Mouse (Mus musculus) kidney, postnatal 0 days (tissue): Measurements from ENCODE around the gene Ppp1r11. TPM values are rescaled to one million over a fixed set of nuclear protein-coding genes. Genes with fewer than 3 reads are reported as not detected.
A peak's percentile ranks its signal among the peaks of the same experiment; 100 is the strongest.
"Not testable (repeated sequence)": the region's sequence is repeated elsewhere in the genome, so short reads cannot be mapped to it uniquely, and the experiment has no call there.

Source experiments
- ATAC-seq: fragments of 200-750 bp; cut with Nextera tagmentation; replicated peaks from 2 replicates; pipeline ENCODE4 v1.8.0; 2017; ENCODE audit warnings: low read depth, moderate number of reproducible peaks, moderate TSS enrichment, moderate library complexity; ENCODE audit not compliant: low FRiP score
- DNase-seq: peaks from one replicate; pipeline ENCODE4 v3.0.0-alpha.2; 2016; ENCODE audit warnings: low spot score
- H3K27ac ChIP-seq: fragments of 300-500 bp; sonication (generic); 2 replicates; pipeline ENCODE4 v1.5.1; 2014; ENCODE audit warnings: mild to moderate bottlenecking
- H3K27me3 ChIP-seq: fragments of 300-500 bp; sonication (generic); 2 replicates; pipeline ENCODE4 v1.6.1; 2014; ENCODE audit warnings: low read length, mixed read lengths; ENCODE audit not compliant: insufficient read depth
- H3K36me3 ChIP-seq: fragments of 300-500 bp; sonication (generic); 2 replicates; pipeline ENCODE4 v1.6.1; 2014; ENCODE audit warnings: low read length, mixed read lengths; ENCODE audit not compliant: insufficient read depth
- H3K4me1 ChIP-seq: fragments of 300-500 bp; sonication (generic); replicated peaks from 2 replicates; pipeline ENCODE4 v1.6.1; 2014; ENCODE audit warnings: antibody characterized with exemption, low read length, mixed read lengths; ENCODE audit not compliant: insufficient read depth
- H3K4me2 ChIP-seq: fragments of 300-500 bp; sonication (generic); 2 replicates; pipeline ENCODE4 v1.6.1; 2014; ENCODE audit warnings: mild to moderate bottlenecking, low read length, moderate library complexity, mixed read lengths
- H3K4me3 ChIP-seq: fragments of 300-500 bp; sonication (generic); replicated peaks from 2 replicates; pipeline ENCODE4 v1.5.1; 2014; ENCODE audit warnings: low read depth, low read length
- H3K9ac ChIP-seq: fragments of 300-500 bp; sonication (generic); 2 replicates; pipeline ENCODE4 v1.6.1; 2014; ENCODE audit warnings: low read depth, low read length
- H3K9me3 ChIP-seq: fragments of 300-500 bp; sonication (generic); replicated peaks from 2 replicates; pipeline ENCODE4 v1.6.1; 2016; ENCODE audit warnings: low read length, inconsistent platforms, mixed read lengths
- CTCF ChIP-seq: IDR thresholded peaks from 2 replicates; pipeline ENCODE4 v1.5.1; 2016; ENCODE audit warnings: antibody characterized with exemption, low read depth, mild to moderate bottlenecking, moderate library complexity
- WGBS: fragments of 180-500 bp; shearing (Covaris S2); extraction: QIAGEN DNeasy Blood & Tissue Kit; methylation state at CpG from one replicate; pipeline ENCODE4 v1.1.7; 2014; 5-methylcytosine and 5-hydroxymethylcytosine counted together
- polyA plus RNA-seq: library from polyadenylated mRNA; unstranded; fragments of >200 nt; fragmentation: Nextera tagmentation; extraction: Ambion mirVana; gene quantifications from 2 replicates; pipeline ENCODE4 v1.2.1, GENCODE M21; 2015

The Ppp1r11 gene
- polyA plus RNA-seq, 1 experiment from 2014 or later = 110 TPM

DNA sequence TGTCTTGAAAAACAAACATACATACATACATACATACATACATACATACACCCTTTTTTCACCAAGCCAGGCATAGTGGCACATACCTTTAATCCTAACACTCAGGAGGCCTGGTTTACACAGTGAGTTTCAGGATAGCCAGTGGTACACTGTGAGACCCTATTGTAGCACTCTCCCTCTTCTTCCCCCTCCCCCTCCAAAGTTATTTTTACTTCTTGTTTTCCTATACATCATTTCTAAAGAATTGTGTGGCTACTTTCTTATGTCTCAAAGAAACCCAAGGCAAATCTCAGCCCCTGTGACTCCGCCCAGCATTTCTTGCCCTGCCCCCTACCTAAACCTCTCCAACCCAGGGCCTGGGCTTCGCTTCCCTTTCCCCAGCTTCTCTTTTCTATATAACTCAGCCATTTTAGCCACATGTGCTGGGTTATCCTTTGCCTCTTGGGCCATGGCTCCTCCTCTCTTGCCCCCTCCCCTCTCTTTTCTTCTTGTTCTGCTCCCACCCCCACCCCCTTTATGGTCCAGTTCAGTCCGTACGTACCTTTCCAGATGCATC is 42.3 kb upstream of the Ppp1r11 start:
- 91% methylated on average over 4 of the region's 4 CpGs for WGBS
- Histone ChIP-seq H3K27me3 (0 out of 2 replicates have a peak, but pooled peaks cover under 1% of the 10 kb centered on the region), H3K4me2 (no peak overlapping the region), H3K4me3 (no peak overlapping the region), H3K9me3 (no peaks in the 10 kb centered on the region), H3K36me3 (no peaks in the 10 kb centered on the region), H3K9ac (no peak overlapping the region), H3K27ac (no peak overlapping the region), H3K4me1 (no peaks in the 10 kb centered on the region)
- ATAC-seq (no peak), DNase-seq (no peak)
- TF ChIP-seq CTCF = no peak

DNA sequence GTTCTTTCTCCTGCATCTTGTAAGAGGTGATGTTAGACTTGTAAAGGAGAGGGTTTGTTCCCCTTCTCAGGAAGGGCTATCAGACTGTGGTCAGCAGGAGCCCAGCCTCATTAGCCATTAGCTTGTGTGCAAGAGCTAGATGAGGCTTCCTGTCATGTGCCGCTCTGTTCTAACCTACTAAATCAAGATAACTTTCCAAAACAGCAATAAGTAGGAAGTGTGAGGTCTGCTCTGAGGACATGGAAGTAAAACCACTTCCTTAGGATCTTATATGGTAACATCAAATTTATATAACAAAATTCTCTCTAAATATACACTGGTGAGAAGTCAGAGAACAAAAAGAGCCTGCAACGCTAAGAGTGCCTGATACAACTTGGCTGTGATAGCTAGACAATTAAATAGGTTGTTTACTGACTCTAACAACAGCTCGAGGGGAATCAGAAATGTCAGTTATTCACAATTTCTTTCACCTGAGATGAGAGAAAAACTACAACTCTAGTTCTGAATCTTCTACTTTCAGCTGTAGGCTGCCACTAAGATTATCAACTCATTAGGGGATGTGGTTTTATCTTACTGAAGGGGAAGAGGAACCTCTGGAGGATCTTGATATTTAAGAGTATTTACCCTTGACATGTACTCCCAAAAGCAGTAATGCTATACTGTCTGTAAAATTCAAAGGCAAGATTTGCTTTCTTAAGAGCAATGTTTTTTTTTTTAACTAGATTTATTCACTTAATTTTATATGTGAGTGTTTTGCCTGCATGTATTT is 41.0 kb upstream of the Ppp1r11 start:
- ATAC-seq = no peak
- no peak for TF ChIP-seq CTCF
- Histone ChIP-seq H3K4me1 (no peaks in the 10 kb centered on the region), H3K27ac (no peak overlapping the region), H3K36me3 (no peaks in the 10 kb centered on the region), H3K27me3 (peaks cover 10% of the 10 kb centered on the region; the same call in 1 of the 2 replicates), H3K4me2 (no peak overlapping the region), H3K9me3 (no peaks in the 10 kb centered on the region), H3K9ac (no peak overlapping the region), H3K4me3 (no peak overlapping the region)
- DNase-seq = no peak
- 64% methylated on average over 3 of the region's 3 CpGs for WGBS

DNA sequence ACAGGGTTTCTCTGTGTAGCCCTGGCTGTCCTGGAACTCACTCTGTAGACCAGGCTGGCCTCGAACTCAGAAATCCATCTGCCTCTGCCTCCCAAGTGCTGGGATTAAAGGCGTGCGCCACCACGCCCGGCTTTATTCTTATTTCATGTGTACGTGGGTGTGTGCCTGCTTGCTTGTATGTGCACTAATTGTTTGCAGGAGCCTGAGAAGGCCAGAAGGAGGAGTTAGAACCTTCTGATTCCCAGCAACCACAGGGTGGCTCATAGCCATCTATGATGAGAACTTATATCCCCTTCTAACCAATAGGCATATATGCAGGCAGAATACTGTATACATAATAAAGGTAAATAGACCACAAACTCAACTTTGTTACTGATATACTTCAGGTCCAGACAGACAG is 39.1 kb upstream of the Ppp1r11 start:
- not testable (repeated sequence) for H3K4me3 ChIP-seq, H3K4me1 ChIP-seq, H3K9ac ChIP-seq, H3K4me2 ChIP-seq, H3K27ac ChIP-seq, H3K36me3 ChIP-seq, H3K9me3 ChIP-seq, DNase-seq, ATAC-seq
- WGBS = 93% methylated on average over 6 of the region's 6 CpGs
- peaks cover 10% of the 10 kb centered on the region; the same call in 1 of the 2 replicates for H3K27me3 ChIP-seq

GRCm38 (mm10) chr17:36989437-36989836 is 37.9 kb upstream of the Ppp1r11 start, which contains the start of gene H2-M5:
Gene H2-M5, minus strand, starts transcription at chr17:36989537.
- H3K4me1 ChIP-seq = no peaks in the 10 kb centered on the region
- H3K27ac ChIP-seq = no peak within 1 kb of the TSS
- no peaks in the 10 kb centered on the region for H3K9me3 ChIP-seq
- no peak within 1 kb of the TSS for H3K9ac ChIP-seq
- DNase-seq = no peak
- peaks cover 10% of the 10 kb centered on the region; the same call in 1 of the 2 replicates for H3K27me3 ChIP-seq
- 0 out of 2 replicates have a peak within 1 kb of the TSS, but pooled peaks have one; percentile 13 for H3K4me3 ChIP-seq
- no peak for TF ChIP-seq CTCF
- peak within 1 kb of the TSS; percentile 35 for H3K4me2 ChIP-seq
- WGBS = 24% methylated on average over 5 of the region's 5 CpGs
- no peak for ATAC-seq
- no peaks in the 10 kb centered on the region for H3K36me3 ChIP-seq

- H3K4me3 ChIP-seq = 0 out of 2 replicates have a peak overlapping the region, but pooled peaks have one; percentile 13
- no peak for ATAC-seq
- TF ChIP-seq CTCF = no peak
Measured at GRCm38 (mm10) chr17:36988475-36988874, 36.9 kb upstream of the Ppp1r11 start.

DNA sequence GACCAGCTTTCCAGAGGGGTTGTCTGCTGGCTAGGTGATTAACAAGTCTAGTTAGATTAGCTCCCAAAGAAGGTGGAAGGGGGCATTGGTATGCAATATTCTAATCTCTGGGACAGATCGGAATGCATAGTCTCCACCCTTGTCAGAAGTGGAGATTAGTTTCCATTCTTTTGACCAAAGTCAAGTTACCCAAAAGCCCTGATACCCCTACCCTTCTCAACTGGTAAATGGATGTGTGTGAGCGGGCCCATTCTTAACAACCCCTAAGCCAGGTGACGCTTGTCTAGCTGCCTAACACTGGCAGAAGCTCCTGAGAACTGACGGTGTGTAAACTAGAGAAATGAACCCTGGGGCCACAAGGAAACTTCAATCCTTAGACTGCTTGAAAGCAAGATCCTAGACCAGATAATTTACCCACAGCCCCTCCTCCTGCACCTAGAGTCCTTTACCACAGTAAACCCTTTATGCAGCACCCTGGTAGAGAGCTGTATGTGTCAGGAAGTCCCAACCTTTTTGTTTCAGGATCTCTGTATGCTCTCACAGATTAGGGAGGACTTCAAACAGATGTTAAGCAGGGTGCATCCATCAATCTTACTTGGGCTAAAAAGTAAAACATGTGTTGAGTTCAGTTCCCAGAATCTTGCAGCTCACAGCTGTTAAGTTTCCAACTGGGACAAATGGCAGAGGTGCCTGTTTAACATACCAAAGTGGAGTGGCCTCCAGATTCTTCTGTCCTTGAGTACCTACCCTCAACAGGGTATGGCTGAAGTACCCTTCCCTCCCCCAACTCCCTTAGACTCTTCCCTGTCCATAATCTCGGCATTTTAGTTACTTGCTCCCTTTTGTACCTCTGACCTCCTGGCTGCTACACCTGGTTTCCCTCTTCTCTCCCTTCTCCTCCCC is 31.0 kb upstream of the Ppp1r11 start:
- H3K4me1 ChIP-seq = no peaks in the 10 kb centered on the region
- no peak overlapping the region for H3K27ac ChIP-seq
- no peak overlapping the region for H3K4me3 ChIP-seq
- H3K36me3 ChIP-seq = no peaks in the 10 kb centered on the region
- DNase-seq = no peak
- no peak overlapping the region for H3K9ac ChIP-seq
- H3K4me2 ChIP-seq = no peak overlapping the region
- WGBS = 36% methylated on average over 5 of the region's 5 CpGs
- H3K27me3 ChIP-seq = no peaks in the 10 kb centered on the region
- no peak for ATAC-seq
- H3K9me3 ChIP-seq = no peaks in the 10 kb centered on the region
- no peak for TF ChIP-seq CTCF

More at GRCm38 (mm10) chr17:36988475-36988874, 36.9 kb upstream of the Ppp1r11 start:
- DNase-seq = no peak
- no peak overlapping the region for H3K27ac ChIP-seq
- H3K36me3 ChIP-seq = no peaks in the 10 kb centered on the region
- no peaks in the 10 kb centered on the region for H3K4me1 ChIP-seq
- H3K9ac ChIP-seq = no peak overlapping the region
- peak overlapping the region; percentile 35 for H3K4me2 ChIP-seq
- WGBS = 10% methylated on average over 24 of the region's 24 CpGs
- peaks cover 10% of the 10 kb centered on the region; the same call in 1 of the 2 replicates for H3K27me3 ChIP-seq
- no peaks in the 10 kb centered on the region for H3K9me3 ChIP-seq
